Mouse (Mus musculus) heart, postnatal 0 days (tissue): ENCODE data around the gene Hnrnpab. TPM values are rescaled to one million over a fixed set of nuclear protein-coding genes. Genes with fewer than 3 reads are reported as not detected.

Experiments
- ATAC-seq: fragments of 200-750 bp; cut with Nextera tagmentation; 2 replicates; pipeline ENCODE4 v1.8.0; 2017; ENCODE audit warnings: low read depth, moderate number of reproducible peaks, moderate library complexity; ENCODE audit not compliant: insufficient read depth
- DNase-seq: peaks from one replicate; pipeline ENCODE4 v3.0.0-alpha.2; 2016; ENCODE audit warnings: low spot score
- H3K27ac ChIP-seq: fragments of 300-500 bp; sonication (generic); 2 replicates; pipeline ENCODE4 v1.5.1; 2014; ENCODE audit warnings: low read depth, mild to moderate bottlenecking
- H3K27me3 ChIP-seq: fragments of 300-500 bp; sonication (generic); 2 replicates; pipeline ENCODE4 v1.6.1; 2014; ENCODE audit warnings: low read length, mixed read lengths; ENCODE audit not compliant: control insufficient read depth, insufficient read depth
- H3K36me3 ChIP-seq: fragments of 300-500 bp; sonication (generic); replicated peaks from 2 replicates; pipeline ENCODE4 v1.6.1; 2014; ENCODE audit warnings: low read length, mixed read lengths; ENCODE audit not compliant: control insufficient read depth, insufficient read depth
- H3K4me1 ChIP-seq: fragments of 300-500 bp; sonication (generic); 2 replicates; pipeline ENCODE4 v1.6.1; 2014; ENCODE audit warnings: antibody characterized with exemption; ENCODE audit not compliant: control insufficient read depth, insufficient read depth
- H3K4me2 ChIP-seq: fragments of 300-500 bp; sonication (generic); 2 replicates; pipeline ENCODE4 v1.6.1; 2014; ENCODE audit warnings: low read depth, mild to moderate bottlenecking, low read length, moderate library complexity
- H3K4me3 ChIP-seq: fragments of 300-500 bp; sonication (generic); 2 replicates; pipeline ENCODE4 v1.5.1; 2014; ENCODE audit warnings: low read depth, low read length
- H3K9ac ChIP-seq: fragments of 300-500 bp; sonication (generic); replicated peaks from 2 replicates; pipeline ENCODE4 v1.6.1; 2014; ENCODE audit warnings: low read depth, low read length, mixed read lengths
- H3K9me3 ChIP-seq: fragments of 300-500 bp; sonication (generic); replicated peaks from 2 replicates; pipeline ENCODE4 v1.6.1; 2016; ENCODE audit warnings: low read length; ENCODE audit not compliant: control insufficient read depth
- CTCF ChIP-seq: IDR thresholded peaks from 2 replicates; pipeline ENCODE4 v1.5.1; 2016; ENCODE audit warnings: antibody characterized with exemption, control low read depth, low read depth
- EP300 ChIP-seq: IDR thresholded peaks from 2 replicates; pipeline ENCODE4 v1.6.1; 2016; ENCODE audit warnings: antibody characterized with exemption, low read depth
- WGBS: fragments of 180-500 bp; shearing (Covaris S2); extraction: QIAGEN DNeasy Blood & Tissue Kit; methylation state at CpG from one replicate; pipeline ENCODE4 v1.1.7; 2014; 5-methylcytosine and 5-hydroxymethylcytosine counted together
- polyA plus RNA-seq: library from polyadenylated mRNA; unstranded; fragments of >200 nt; fragmentation: Nextera tagmentation; extraction: Ambion mirVana; gene quantifications from 2 replicates; pipeline ENCODE4 v1.2.1, GENCODE M21; 2015
- total RNA-seq: library from RNA; depleted of rRNA; stranded (reverse); fragments of >200 nt; gene quantifications from 2 replicates; pipeline ENCODE4 v1.2.3, GENCODE M21; 2014; ENCODE audit warnings: low replicate concordance

Gene Hnrnpab
- total and polyA plus RNA-seq, 2 experiments from 2014 or later: 136 to 159 TPM

DNA sequence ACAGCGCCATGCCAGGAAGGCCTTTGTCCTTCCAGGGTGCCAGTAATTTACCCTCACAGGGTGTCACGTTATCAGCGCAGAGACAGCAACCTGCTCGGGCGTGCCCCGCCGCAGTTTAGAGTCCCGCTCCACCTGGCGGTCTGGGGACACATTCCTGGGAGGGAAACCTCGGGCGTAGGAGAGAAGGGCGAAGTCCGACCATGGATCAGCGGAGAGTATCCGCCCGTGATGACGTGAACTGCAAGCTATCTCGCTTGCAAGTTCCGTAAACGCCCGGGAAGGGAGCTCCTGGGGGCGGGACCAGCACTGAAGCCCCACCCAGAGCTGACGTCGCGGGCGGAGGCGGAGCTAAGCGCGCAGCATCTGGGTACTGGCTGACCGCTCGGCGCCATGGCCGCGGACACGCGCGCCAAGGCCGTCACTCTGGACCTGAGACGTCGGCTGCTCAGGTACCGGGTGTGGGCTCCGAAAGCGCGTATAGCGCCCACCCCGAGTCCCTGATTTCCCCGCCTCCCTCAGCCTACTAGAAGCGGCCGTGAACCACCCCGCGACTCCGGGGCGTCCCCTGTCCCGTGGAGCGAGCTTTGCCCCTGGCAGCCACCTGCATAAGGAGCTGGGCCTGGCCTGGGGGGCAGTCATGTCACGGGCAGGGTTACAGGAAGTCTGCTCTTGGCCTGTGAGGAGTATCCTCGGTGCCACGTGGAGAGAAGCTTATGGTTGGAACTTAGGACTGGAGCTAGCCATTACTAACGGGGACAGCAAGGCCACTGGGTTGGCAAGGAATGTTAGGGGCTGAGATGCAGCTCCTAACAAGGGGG is 22.0 kb downstream of the Hnrnpab start, which contains the start of gene Phykpl:
Phykpl (plus strand) TSS at position 327 of the 818 bp plus-strand sequence.
- DNase-seq: peak; percentile 93

DNA sequence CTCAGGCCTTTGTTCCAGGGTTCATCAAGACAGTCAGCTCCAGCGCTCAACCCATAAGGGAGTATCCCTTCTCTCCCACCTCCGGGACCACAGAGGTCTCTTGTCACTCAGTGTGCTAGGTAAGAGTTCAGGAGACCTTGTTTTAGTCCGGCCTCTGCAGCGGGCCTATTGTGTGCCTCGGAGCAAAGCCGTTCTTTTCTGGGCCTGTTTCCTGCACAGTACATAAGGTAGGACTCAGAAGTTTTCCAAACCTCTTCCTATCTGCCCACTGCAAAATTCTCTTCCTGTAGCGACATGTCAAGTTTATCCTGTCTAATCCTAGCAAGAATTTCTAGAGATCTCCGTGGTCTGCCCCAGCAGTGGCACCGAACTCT is 22.6 kb downstream of the Hnrnpab start:
- no peaks in the 10 kb centered on the region for H3K27me3 ChIP-seq
- ATAC-seq (peak; percentile 19), DNase-seq (peak; percentile 31)
- peaks cover 26% of the 10 kb centered on the region for H3K36me3 ChIP-seq
- 17% methylated on average over 9 of the region's 9 CpGs for WGBS
- no peaks in the 10 kb centered on the region for H3K9me3 ChIP-seq
- H3K27ac ChIP-seq: peak overlapping the region; percentile 92
- H3K9ac ChIP-seq: peak overlapping the region; percentile 82
- peaks cover 25% of the 10 kb centered on the region for H3K4me1 ChIP-seq
- TF ChIP-seq EP300 (no peak), CTCF (no peak)
- peak overlapping the region; percentile 82 for H3K4me2 ChIP-seq
- H3K4me3 ChIP-seq: peak overlapping the region; percentile 78

More for the DNA sequence above, 22.0 kb downstream of the Hnrnpab start, which contains the start of gene Phykpl:
- peak; percentile 37 for TF ChIP-seq CTCF
- peak; percentile 38; the same call in 1 of the 2 replicates for TF ChIP-seq EP300
- Histone ChIP-seq H3K9me3 (no peaks in the 10 kb centered on the region), H3K27me3 (no peaks in the 10 kb centered on the region), H3K27ac (peak within 1 kb of the TSS; percentile 92), H3K4me1 (peaks cover 25% of the 10 kb centered on the region), H3K4me2 (peak within 1 kb of the TSS; percentile 82), H3K9ac (peak within 1 kb of the TSS; percentile 82), H3K36me3 (peaks cover 32% of the 10 kb centered on the region), H3K4me3 (peak within 1 kb of the TSS; percentile 78)
- peak; percentile 96 for ATAC-seq
- whole genome bisulfite sequencing: under 1% methylated on average over 59 of the region's 59 CpGs

DNA sequence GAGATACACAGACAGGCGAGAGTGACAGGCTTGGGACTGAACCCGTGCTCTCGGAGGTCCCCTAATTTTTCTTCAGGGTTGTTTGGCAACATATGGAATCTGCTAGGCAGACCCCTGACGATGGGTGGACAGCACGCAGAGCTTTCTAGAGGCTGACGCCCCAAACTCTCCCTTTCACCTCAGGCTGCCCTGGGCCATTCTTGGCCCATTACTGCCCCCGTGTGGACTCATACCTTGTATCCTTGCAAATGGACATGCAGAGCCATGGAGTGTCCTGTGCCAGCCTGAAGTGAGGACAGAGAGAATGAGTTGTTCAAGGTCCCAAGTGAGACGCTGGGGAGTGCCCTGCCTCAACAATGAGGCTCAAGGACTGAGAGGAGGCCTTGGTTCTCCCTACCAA is 23.9 kb downstream of the Hnrnpab start:
- no peak overlapping the region for H3K4me3 ChIP-seq
- no peak overlapping the region for H3K4me2 ChIP-seq
- 19% methylated on average over 8 of the region's 8 CpGs for WGBS
- no peak overlapping the region for H3K9ac ChIP-seq
- H3K4me1 ChIP-seq: peaks cover 25% of the 10 kb centered on the region
- H3K27ac ChIP-seq: no peak overlapping the region
- H3K9me3 ChIP-seq: no peaks in the 10 kb centered on the region
- peaks cover 13% of the 10 kb centered on the region for H3K36me3 ChIP-seq
- ATAC-seq (no peak), DNase-seq (peak; percentile 63)
- no peaks in the 10 kb centered on the region for H3K27me3 ChIP-seq
- TF ChIP-seq EP300 (no peak), CTCF (peak; percentile 73)

DNA sequence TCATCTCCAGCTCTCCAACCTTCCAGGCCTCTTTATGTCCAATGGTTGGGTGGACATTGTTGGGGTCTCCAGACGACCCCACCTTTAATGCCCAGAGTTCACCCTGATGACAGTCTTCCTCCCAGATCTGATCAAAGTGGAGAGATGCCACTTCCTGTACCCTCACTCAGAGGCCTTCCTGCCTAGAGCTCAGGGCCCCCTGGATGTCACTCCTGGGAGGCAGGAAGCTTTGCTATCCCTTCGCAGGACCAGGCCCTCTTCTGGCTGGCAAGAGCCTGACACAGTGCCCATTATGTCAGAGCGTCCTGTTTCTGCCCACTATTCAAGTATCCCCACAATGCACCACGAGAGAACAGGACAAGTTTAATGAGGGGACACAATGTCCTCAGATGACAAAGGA is 27.6 kb downstream of the Hnrnpab start:
- Histone ChIP-seq H3K4me1 (peaks cover 10% of the 10 kb centered on the region), H3K9me3 (no peaks in the 10 kb centered on the region), H3K27ac (no peak overlapping the region), H3K4me3 (no peak overlapping the region), H3K27me3 (no peaks in the 10 kb centered on the region), H3K36me3 (no peaks in the 10 kb centered on the region), H3K9ac (no peak overlapping the region), H3K4me2 (no peak overlapping the region)
- DNase-seq: no peak
- ATAC-seq: no peak
- TF ChIP-seq CTCF (no peak), EP300 (no peak)
- WGBS: 59% methylated on average over 4 of the region's 4 CpGs

DNA sequence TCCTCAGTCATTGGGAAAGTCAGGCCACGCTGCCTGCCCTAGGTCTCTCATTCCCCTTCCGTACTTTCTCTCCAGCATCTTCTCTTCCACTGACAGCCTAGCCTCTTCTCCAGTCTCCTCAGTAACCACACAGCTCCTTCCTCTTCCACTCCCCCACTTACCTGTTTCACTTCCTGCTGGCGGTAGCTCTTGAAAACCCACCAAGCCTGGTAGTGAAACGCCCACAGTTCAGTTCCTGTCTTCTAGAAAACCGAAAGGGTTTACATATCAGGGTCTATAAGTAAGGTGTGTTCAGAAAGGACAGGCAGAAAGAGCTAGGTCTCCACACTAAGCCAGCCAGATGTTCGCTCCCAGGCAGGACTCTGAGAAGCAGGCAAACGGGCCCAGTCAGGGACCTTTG is 29.1 kb downstream of the Hnrnpab start:
- Histone ChIP-seq H3K4me2 (no peak overlapping the region), H3K9me3 (no peaks in the 10 kb centered on the region), H3K4me1 (no peaks in the 10 kb centered on the region), H3K36me3 (no peaks in the 10 kb centered on the region), H3K9ac (no peak overlapping the region), H3K27me3 (no peaks in the 10 kb centered on the region), H3K4me3 (no peak overlapping the region), H3K27ac (no peak overlapping the region)
- 75% methylated on average over 7 of the region's 7 CpGs for WGBS
- no peak for DNase-seq
- no peak for ATAC-seq
- TF ChIP-seq EP300 (no peak), CTCF (no peak)
